Mouse (Mus musculus): Measurements from ENCODE around the gene Efnb1. TPM values are rescaled to one million over a fixed set of nuclear protein-coding genes. Genes with fewer than 3 reads are reported as not detected.
"Not testable (repeated sequence)": the region's sequence is repeated elsewhere in the genome, so short reads cannot be mapped to it uniquely, and the experiment has no call there.

Gene Efnb1
- 34.7 and 38.3 TPM in 2 replicates for polyA plus RNA-seq (2014; fragmentation: Nextera tagmentation; extraction: Ambion mirVana)

DNA sequence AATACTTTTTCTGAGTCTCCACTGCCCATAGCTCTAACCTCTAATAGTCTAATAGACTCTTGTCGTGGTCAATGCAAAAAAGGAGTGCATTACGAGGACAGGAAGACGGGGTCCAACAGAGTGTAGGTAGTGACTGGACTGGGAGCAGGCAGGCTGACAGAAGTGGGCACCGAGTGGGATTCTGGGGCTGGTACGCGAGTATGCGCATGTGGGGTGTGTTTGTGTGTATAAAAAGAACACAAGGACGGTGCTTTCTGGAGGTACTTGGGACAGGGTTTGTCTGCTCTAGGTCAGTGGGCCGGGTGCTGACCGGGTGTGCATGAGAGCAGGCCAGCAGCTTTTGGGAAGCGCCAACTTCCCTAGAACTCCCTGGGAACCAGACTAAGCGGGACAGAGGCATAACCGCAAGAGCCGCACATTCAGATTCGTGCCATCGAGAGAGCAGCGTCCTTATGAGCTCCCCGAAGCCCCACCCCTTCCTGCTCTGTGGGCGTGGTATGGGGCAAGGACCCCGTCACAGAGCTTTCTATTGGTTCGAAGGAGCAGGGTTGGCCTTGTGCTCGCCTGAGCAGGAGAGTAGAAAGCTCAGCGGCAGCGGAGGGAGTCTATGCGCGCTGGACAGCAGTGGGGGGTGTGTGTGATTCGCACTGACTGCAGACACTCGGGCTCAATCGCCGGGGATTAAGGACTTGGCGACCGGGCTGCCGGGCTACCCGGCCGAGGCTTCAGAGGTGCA lies at the start of gene Efnb1:
TSS of gene Efnb1 (plus strand) at position 608 of the 736 bp plus-strand sequence.
- peaks cover 3% of the 10 kb centered on the region; the same call in 1 of the 2 replicates for H3K27me3 ChIP-seq (ENCODE audit: control insufficient read depth, insufficient read depth, low read length)
- no peaks in the 10 kb centered on the region for H3K9me3 ChIP-seq (ENCODE audit: control insufficient read depth, low read length)
- ATAC-seq (ENCODE audit: low FRiP score) (peak; percentile 92), DNase-seq (ENCODE audit: low spot score, missing footprints) (peak; percentile 97)
- H3K9ac ChIP-seq (ENCODE audit: low read length): peak within 1 kb of the TSS; percentile 86
- H3K4me1 ChIP-seq (ENCODE audit: control insufficient read depth, insufficient read depth, low read length): peaks cover 12% of the 10 kb centered on the region
- H3K27ac ChIP-seq (ENCODE audit: low read depth, low read length): peak within 1 kb of the TSS; percentile 78
- H3K4me3 ChIP-seq (ENCODE audit: low read depth, low read length): peak within 1 kb of the TSS; percentile 73
- no peaks in the 10 kb centered on the region for H3K36me3 ChIP-seq (ENCODE audit: control insufficient read depth, insufficient read depth, low read length)
- peak within 1 kb of the TSS; percentile 75 for H3K4me2 ChIP-seq
- 18% methylated on average over 35 of the region's 35 CpGs for WGBS

DNA sequence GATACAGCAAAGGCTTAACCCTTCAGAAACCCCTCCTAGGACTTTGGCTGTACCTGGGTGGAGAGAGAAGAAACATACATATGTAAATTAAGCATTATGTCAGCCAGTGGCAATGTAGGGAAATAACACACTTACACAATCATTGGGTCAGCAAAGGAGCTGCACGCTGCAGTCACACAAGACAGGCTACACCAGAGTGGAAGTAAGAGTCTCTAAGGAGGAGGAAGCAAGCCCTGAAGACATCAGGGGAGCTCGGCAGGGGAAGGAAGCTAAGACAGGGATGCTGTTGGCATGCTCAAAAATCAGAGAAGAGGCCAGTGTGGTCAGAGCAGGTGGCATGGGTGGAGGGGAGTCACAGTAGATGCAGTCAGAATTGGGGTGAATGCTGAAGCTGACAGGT lies 43.2 kb upstream of the Efnb1 start:
- WGBS: 77% methylated on average over 2 of the region's 2 CpGs
- Histone ChIP-seq H3K27ac (ENCODE audit: low read depth, low read length) (no peak overlapping the region), H3K4me1 (ENCODE audit: control insufficient read depth, insufficient read depth, low read length) (no peaks in the 10 kb centered on the region), H3K9ac (ENCODE audit: low read length) (no peak overlapping the region), H3K9me3 (ENCODE audit: control insufficient read depth, low read length) (no peaks in the 10 kb centered on the region), H3K27me3 (ENCODE audit: control insufficient read depth, insufficient read depth, low read length) (peaks cover 6% of the 10 kb centered on the region), H3K4me2 (no peak overlapping the region), H3K36me3 (ENCODE audit: control insufficient read depth, insufficient read depth, low read length) (no peaks in the 10 kb centered on the region), H3K4me3 (ENCODE audit: low read depth, low read length) (no peak overlapping the region)
- ATAC-seq (ENCODE audit: low FRiP score) (no peak), DNase-seq (ENCODE audit: low spot score, missing footprints) (no peak)

DNA sequence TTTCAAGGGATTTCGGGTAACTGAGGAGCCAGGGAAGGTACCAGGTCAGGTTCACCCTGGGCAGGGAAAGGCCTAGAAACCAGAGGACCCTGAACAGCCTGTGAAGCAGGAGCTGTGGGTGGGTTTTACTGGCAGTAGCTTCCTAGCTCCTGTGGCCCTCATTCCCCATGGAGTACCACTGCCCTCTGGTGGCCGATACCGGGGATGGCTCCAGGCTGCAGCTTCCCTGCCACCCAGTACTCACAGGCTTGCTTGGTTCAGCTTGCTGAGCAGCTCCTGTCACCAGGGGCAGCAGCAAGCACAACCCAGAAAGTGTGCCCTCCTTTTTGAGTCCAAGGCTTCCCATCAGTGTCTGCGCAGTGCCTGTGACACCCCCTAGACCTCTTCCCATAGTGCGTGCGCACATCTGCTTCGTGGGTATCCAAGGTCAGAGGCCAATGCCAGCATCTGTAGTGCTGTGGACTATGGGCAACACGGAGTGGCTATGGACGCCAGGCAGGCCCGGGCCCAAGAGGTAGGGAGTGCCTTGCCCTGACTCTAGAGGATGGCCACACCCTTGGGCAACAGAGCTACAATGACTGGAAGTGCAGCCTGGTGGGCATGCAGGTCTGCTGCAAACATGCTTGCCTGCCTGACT lies 24.7 kb upstream of the Efnb1 start:
- not testable (repeated sequence) for H3K9me3 ChIP-seq (ENCODE audit: control insufficient read depth, low read length); H3K27ac ChIP-seq (ENCODE audit: low read depth, low read length); DNase-seq (ENCODE audit: low spot score, missing footprints); H3K9ac ChIP-seq (ENCODE audit: low read length); H3K4me1 ChIP-seq (ENCODE audit: control insufficient read depth, insufficient read depth, low read length); H3K4me2 ChIP-seq; H3K4me3 ChIP-seq (ENCODE audit: low read depth, low read length); H3K27me3 ChIP-seq (ENCODE audit: control insufficient read depth, insufficient read depth, low read length); H3K36me3 ChIP-seq (ENCODE audit: control insufficient read depth, insufficient read depth, low read length)
- peak; percentile 67 for ATAC-seq (ENCODE audit: low FRiP score)
- WGBS: 77% methylated on average over 4 of the region's 10 CpGs

DNA sequence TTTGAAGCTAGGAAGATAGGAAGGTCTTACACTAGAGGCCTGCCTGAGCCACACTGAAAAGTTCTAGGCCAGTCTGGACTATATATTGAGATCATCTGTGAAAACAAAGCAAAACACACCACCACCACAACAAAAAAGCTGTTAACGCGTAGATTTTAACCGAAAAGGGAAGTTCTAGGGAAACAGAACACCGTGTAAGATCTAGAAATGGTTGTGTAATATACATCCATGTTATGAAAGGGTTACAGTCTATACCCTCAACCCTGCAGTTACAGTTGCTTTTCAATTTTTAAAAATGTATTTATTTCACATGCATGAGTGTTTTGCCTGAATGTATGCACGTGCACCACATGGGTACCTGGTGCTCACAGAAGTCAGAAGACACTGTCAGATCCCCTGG lies 16.4 kb upstream of the Efnb1 start:
- Histone ChIP-seq H3K36me3 (ENCODE audit: control insufficient read depth, insufficient read depth, low read length) (no peaks in the 10 kb centered on the region), H3K9ac (ENCODE audit: low read length) (no peak overlapping the region), H3K4me1 (ENCODE audit: control insufficient read depth, insufficient read depth, low read length) (no peaks in the 10 kb centered on the region), H3K4me2 (no peak overlapping the region), H3K27me3 (ENCODE audit: control insufficient read depth, insufficient read depth, low read length) (no peaks in the 10 kb centered on the region; the same call in 1 of the 2 replicates), H3K9me3 (ENCODE audit: control insufficient read depth, low read length) (no peaks in the 10 kb centered on the region), H3K4me3 (ENCODE audit: low read depth, low read length) (no peak overlapping the region), H3K27ac (ENCODE audit: low read depth, low read length) (no peak overlapping the region)
- no peak for ATAC-seq (ENCODE audit: low FRiP score)
- 87% methylated on average over 5 of the region's 5 CpGs for WGBS
- DNase-seq (ENCODE audit: low spot score, missing footprints): no peak

DNA sequence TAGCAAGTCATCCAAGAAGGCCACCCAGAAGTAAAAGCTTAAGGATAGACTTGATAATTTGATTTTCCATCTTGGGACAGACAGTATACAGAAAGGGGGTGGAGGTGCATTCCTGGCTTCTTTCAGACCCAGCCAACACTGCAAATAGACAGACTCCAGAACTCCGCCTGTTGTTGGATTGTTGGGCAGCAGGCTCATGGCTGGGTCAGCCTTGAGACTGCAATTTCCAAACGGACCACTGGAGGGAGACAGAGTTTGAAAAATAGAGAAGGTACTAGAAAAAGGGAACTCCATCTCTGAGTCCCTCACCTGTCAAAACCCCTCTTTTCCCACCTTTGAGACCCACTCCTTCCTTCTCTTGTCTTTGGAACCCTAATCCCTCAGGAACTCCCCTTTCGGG lies 5.9 kb upstream of the Efnb1 start:
- Histone ChIP-seq H3K36me3 (ENCODE audit: control insufficient read depth, insufficient read depth, low read length) (no peaks in the 10 kb centered on the region), H3K9ac (ENCODE audit: low read length) (no peak overlapping the region), H3K4me1 (ENCODE audit: control insufficient read depth, insufficient read depth, low read length) (no peaks in the 10 kb centered on the region), H3K4me3 (ENCODE audit: low read depth, low read length) (no peak overlapping the region), H3K27ac (ENCODE audit: low read depth, low read length) (no peak overlapping the region), H3K27me3 (ENCODE audit: control insufficient read depth, insufficient read depth, low read length) (peaks cover 7% of the 10 kb centered on the region; the same call in 1 of the 2 replicates), H3K9me3 (ENCODE audit: control insufficient read depth, low read length) (no peaks in the 10 kb centered on the region), H3K4me2 (no peak overlapping the region)
- peak; percentile 20; the same call in 1 of the 2 replicates for ATAC-seq (ENCODE audit: low FRiP score)
- WGBS: 33% methylated on average over 3 of the region's 3 CpGs
- DNase-seq (ENCODE audit: low spot score, missing footprints): peak; percentile 97

DNA sequence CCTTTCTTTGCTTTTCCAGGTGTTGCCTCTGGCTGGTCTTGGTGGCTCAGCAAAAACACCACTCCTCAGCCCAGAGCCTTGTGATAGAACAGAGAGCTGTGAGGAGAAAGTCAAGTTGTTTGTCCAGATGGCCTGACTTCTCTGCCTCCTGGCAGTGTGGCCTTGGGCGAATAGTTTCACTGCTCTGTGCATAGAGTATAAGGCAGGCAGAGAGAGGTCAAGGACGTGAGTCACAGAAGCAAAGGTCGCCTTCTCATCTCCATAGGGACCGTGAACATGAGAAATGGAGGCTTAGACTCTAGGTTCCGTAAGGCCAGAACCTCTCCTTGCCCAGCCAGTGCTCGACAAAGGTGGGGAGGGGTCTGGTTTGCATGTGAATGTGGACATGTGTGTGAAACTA lies 3.4 kb upstream of the Efnb1 start:
- H3K9me3 ChIP-seq (ENCODE audit: control insufficient read depth, low read length): no peaks in the 10 kb centered on the region
- H3K27ac ChIP-seq (ENCODE audit: low read depth, low read length): no peak overlapping the region
- H3K4me3 ChIP-seq (ENCODE audit: low read depth, low read length): no peak overlapping the region
- H3K4me1 ChIP-seq (ENCODE audit: control insufficient read depth, insufficient read depth, low read length): no peaks in the 10 kb centered on the region
- DNase-seq (ENCODE audit: low spot score, missing footprints) (peak; percentile 28), ATAC-seq (ENCODE audit: low FRiP score) (no peak)
- no peak overlapping the region for H3K9ac ChIP-seq (ENCODE audit: low read length)
- 61% methylated on average over 6 of the region's 6 CpGs for WGBS
- H3K4me2 ChIP-seq: no peak overlapping the region
- peaks cover 3% of the 10 kb centered on the region; the same call in 1 of the 2 replicates for H3K27me3 ChIP-seq (ENCODE audit: control insufficient read depth, insufficient read depth, low read length)
- H3K36me3 ChIP-seq (ENCODE audit: control insufficient read depth, insufficient read depth, low read length): no peaks in the 10 kb centered on the region

DNA sequence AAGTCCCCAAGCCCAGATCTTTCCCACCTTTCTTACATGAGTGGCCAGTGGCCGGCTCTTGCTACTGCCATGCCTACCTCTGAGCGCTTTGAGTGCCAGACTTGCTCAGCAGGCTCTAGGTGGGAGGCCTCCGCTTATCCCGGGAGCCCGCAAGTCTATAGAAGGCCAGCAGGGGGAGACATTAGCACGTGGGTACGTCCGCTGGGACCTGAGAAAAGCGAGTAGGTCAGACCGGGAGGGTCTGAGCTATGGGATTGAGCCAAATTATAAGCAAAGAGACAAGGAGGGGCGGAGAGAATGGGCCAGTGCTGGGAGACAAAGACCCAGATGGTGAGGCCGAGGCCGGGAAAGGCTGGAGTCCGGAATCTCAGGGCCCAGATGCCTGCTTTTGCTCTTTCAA lies 1.0 kb upstream of the Efnb1 start:
- peak overlapping the region; percentile 78; the same call in 1 of the 2 replicates for H3K27ac ChIP-seq (ENCODE audit: low read depth, low read length)
- H3K9ac ChIP-seq (ENCODE audit: low read length): no peak overlapping the region
- H3K4me2 ChIP-seq: no peak overlapping the region
- DNase-seq (ENCODE audit: low spot score, missing footprints) (peak; percentile 96), ATAC-seq (ENCODE audit: low FRiP score) (peak; percentile 70)
- H3K36me3 ChIP-seq (ENCODE audit: control insufficient read depth, insufficient read depth, low read length): no peaks in the 10 kb centered on the region
- H3K27me3 ChIP-seq (ENCODE audit: control insufficient read depth, insufficient read depth, low read length): peaks cover 3% of the 10 kb centered on the region; the same call in 1 of the 2 replicates
- WGBS: 14% methylated on average over 14 of the region's 14 CpGs
- H3K9me3 ChIP-seq (ENCODE audit: control insufficient read depth, low read length): no peaks in the 10 kb centered on the region
- H3K4me1 ChIP-seq (ENCODE audit: control insufficient read depth, insufficient read depth, low read length): peaks cover 6% of the 10 kb centered on the region
- no peak overlapping the region for H3K4me3 ChIP-seq (ENCODE audit: low read depth, low read length)

DNA sequence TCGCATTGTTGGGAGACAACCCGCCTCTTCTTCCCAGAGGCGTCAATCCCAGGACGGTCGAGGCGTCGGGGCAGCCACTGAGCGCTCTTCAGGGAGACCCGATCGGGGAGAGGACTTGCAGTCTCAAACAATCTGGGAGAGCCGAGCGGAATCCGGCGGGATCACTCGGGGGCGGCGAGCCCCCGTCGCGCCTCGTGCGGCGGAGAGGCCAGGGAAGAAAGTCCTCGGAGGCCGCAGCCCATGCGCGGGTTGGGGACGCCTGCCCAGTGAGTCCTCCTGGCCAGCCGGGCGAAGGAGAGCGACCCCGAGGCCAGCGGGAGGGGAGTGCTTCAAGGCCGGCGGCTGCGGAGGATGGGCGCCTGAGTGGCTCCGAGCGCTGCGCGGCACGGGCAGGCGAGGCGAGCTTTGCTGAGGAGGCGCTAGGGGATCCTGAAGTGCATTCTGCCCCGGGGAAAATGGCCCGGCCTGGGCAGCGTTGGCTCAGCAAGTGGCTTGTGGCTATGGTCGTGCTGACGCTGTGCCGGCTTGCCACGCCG lies 569 bp downstream of the Efnb1 start:
- Histone ChIP-seq H3K9ac (ENCODE audit: low read length) (peak overlapping the region; percentile 86), H3K27ac (ENCODE audit: low read depth, low read length) (peak overlapping the region; percentile 54), H3K4me2 (peak overlapping the region; percentile 75), H3K9me3 (ENCODE audit: control insufficient read depth, low read length) (no peaks in the 10 kb centered on the region), H3K36me3 (ENCODE audit: control insufficient read depth, insufficient read depth, low read length) (no peaks in the 10 kb centered on the region), H3K4me3 (ENCODE audit: low read depth, low read length) (peak overlapping the region; percentile 73), H3K4me1 (ENCODE audit: control insufficient read depth, insufficient read depth, low read length) (peaks cover 20% of the 10 kb centered on the region), H3K27me3 (ENCODE audit: control insufficient read depth, insufficient read depth, low read length) (peaks cover 3% of the 10 kb centered on the region; the same call in 1 of the 2 replicates)
- no peak for DNase-seq (ENCODE audit: low spot score, missing footprints)
- 18% methylated on average over 52 of the region's 53 CpGs for WGBS
- ATAC-seq (ENCODE audit: low FRiP score): peak; percentile 2; the same call in 1 of the 2 replicates

Measured in midbrain, embryonic 11.5 days (tissue).